Mouse (Mus musculus) forebrain, embryonic 12.5 days (tissue): ENCODE data around the gene Elfn1. TPM values are rescaled to one million over a fixed set of nuclear protein-coding genes. Genes with fewer than 3 reads are reported as not detected.

ENCODE experiments used
- ATAC-seq: fragments of 200-750 bp; cut with Nextera tagmentation; 2 replicates; pipeline ENCODE4 v1.8.0; 2017; ENCODE audit warnings: moderate TSS enrichment; ENCODE audit not compliant: low FRiP score
- H3K27ac ChIP-seq: fragments of 300-500 bp; sonication (generic); 2 replicates; pipeline ENCODE4 v1.5.1; 2016; ENCODE audit warnings: mild to moderate bottlenecking
- H3K27me3 ChIP-seq: fragments of 300-500 bp; sonication (generic); 2 replicates; pipeline ENCODE4 v1.6.1; 2016; ENCODE audit warnings: mild to moderate bottlenecking
- H3K36me3 ChIP-seq: fragments of 300-500 bp; sonication (generic); replicated peaks from 2 replicates; pipeline ENCODE4 v1.6.1; 2016; ENCODE audit warnings: mild to moderate bottlenecking
- H3K4me1 ChIP-seq: fragments of 300-500 bp; sonication (generic); 2 replicates; pipeline ENCODE4 v1.6.1; 2016
- H3K4me2 ChIP-seq: fragments of 300-500 bp; sonication (generic); 2 replicates; pipeline ENCODE4 v1.6.1; 2016; ENCODE audit warnings: mild to moderate bottlenecking, moderate library complexity
- H3K4me3 ChIP-seq: fragments of 300-500 bp; sonication (generic); replicated peaks from 2 replicates; pipeline ENCODE4 v1.5.1; 2016; ENCODE audit warnings: mild to moderate bottlenecking
- H3K9ac ChIP-seq: fragments of 300-500 bp; sonication (generic); 2 replicates; pipeline ENCODE4 v1.6.1; 2016; ENCODE audit warnings: mild to moderate bottlenecking
- H3K9me3 ChIP-seq: fragments of 300-500 bp; sonication (generic); 2 replicates; pipeline ENCODE4 v1.6.1; 2016
- WGBS: fragments of 180-500 bp; shearing (Covaris S2); methylation state at CpG from one replicate; pipeline ENCODE4 v1.1.7; 2016; 5-methylcytosine and 5-hydroxymethylcytosine counted together
- polyA plus RNA-seq: library from polyadenylated mRNA; unstranded; fragments of >200 nt; fragmentation: Nextera tagmentation; extraction: Ambion mirVana; gene quantifications from 2 replicates; pipeline ENCODE4 v1.2.1, GENCODE M21; 2016

Elfn1 gene
- polyA plus RNA-seq, 1 experiment from 2014 or later: 0.88 TPM

DNA sequence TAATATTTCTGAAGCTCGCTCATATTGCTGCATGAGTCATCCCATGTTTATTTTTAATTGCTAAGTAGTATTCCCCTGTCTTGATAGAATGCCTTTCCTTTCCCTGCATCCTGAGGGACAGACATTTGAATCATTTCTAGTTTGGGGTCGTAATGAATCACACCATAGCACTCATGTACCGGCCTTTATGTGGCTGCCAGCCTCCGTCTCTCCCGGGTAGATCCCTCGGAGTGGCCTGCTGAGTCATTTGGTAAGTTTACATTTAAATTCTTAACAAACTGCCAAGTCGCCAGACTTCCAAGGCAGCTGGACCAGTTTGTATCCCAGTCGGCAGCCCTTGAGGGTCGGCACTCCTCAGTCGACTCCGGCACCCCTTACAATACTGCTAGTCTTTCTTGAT lies 13.9 kb downstream of the Elfn1 start:
- no peak overlapping the region for H3K9ac ChIP-seq
- no peak overlapping the region for H3K4me3 ChIP-seq
- no peaks in the 10 kb centered on the region for H3K4me1 ChIP-seq
- 0 out of 2 replicates have a peak, but pooled peaks cover 3% of the 10 kb centered on the region for H3K9me3 ChIP-seq
- H3K27ac ChIP-seq: no peak overlapping the region
- 78% methylated on average over 11 of the region's 11 CpGs for WGBS
- H3K4me2 ChIP-seq: no peak overlapping the region
- no peaks in the 10 kb centered on the region for H3K36me3 ChIP-seq
- no peak for ATAC-seq
- H3K27me3 ChIP-seq: peaks cover 30% of the 10 kb centered on the region

GRCm38 (mm10) chr5:139923867-139924266 lies 16.1 kb downstream of the Elfn1 start:
- 91% methylated on average over 8 of the region's 8 CpGs for WGBS

DNA sequence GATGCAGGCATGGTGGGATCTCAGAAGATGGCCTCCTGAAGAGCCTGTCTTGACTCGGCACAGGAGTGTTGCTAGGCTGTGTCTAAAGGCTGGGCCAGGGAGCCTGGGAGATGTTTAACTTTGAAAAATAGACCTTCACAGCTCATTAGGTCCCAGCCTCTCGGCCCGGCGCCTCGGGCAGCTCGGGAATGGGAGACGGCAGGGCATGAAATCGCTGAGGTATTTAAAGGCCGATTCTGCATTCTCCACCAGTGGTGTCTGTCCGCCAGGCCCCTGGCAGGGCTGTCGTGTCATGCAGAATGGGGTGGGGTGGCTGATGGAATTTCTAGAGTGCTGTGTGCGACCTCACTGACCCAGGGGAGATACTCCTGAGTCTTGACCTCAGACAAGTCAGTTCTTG lies 22.4 kb downstream of the Elfn1 start:
- no peak overlapping the region for H3K4me2 ChIP-seq
- no peak for ATAC-seq
- no peak overlapping the region for H3K9ac ChIP-seq
- H3K9me3 ChIP-seq: no peaks in the 10 kb centered on the region
- H3K4me3 ChIP-seq: no peak overlapping the region
- peaks cover 27% of the 10 kb centered on the region for H3K4me1 ChIP-seq
- H3K27ac ChIP-seq: no peak overlapping the region
- WGBS: 67% methylated on average over 12 of the region's 12 CpGs
- H3K27me3 ChIP-seq: peaks cover 31% of the 10 kb centered on the region
- no peaks in the 10 kb centered on the region for H3K36me3 ChIP-seq

More at GRCm38 (mm10) chr5:139923867-139924266, 16.1 kb downstream of the Elfn1 start:
- no peak overlapping the region for H3K4me3 ChIP-seq
- peaks cover 25% of the 10 kb centered on the region for H3K27me3 ChIP-seq
- no peak overlapping the region for H3K9ac ChIP-seq
- H3K9me3 ChIP-seq: 0 out of 2 replicates have a peak, but pooled peaks cover 3% of the 10 kb centered on the region
- no peaks in the 10 kb centered on the region for H3K36me3 ChIP-seq
- H3K4me1 ChIP-seq: no peaks in the 10 kb centered on the region
- ATAC-seq: no peak
- H3K27ac ChIP-seq: no peak overlapping the region
- H3K4me2 ChIP-seq: no peak overlapping the region

GRCm38 (mm10) chr5:139930927-139931351 lies 23.2 kb downstream of the Elfn1 start:
- H3K9me3 ChIP-seq: no peaks in the 10 kb centered on the region
- H3K4me2 ChIP-seq: peak overlapping the region; percentile 36
- no peak overlapping the region for H3K27ac ChIP-seq
- no peak overlapping the region for H3K9ac ChIP-seq
- ATAC-seq: no peak
- peaks cover 31% of the 10 kb centered on the region for H3K27me3 ChIP-seq
- H3K4me1 ChIP-seq: peaks cover 27% of the 10 kb centered on the region
- 0 out of 2 replicates have a peak overlapping the region, but pooled peaks have one; percentile 5 for H3K4me3 ChIP-seq
- WGBS: 5% methylated on average over 11 of the region's 12 CpGs
- no peaks in the 10 kb centered on the region for H3K36me3 ChIP-seq

- H3K27ac ChIP-seq: 0 out of 2 replicates have a peak overlapping the region, but pooled peaks have one; percentile 26
- H3K4me3 ChIP-seq: no peak overlapping the region
- WGBS: 35% methylated on average over 15 of the region's 15 CpGs
Observed at GRCm38 (mm10) chr5:139931947-139932540, 24.3 kb downstream of the Elfn1 start.

GRCm38 (mm10) chr5:139932595-139933271 lies 25.0 kb downstream of the Elfn1 start:
- peak; percentile 87 for ATAC-seq
- H3K9ac ChIP-seq: no peak overlapping the region
- no peaks in the 10 kb centered on the region for H3K9me3 ChIP-seq

More at GRCm38 (mm10) chr5:139931947-139932540, 24.3 kb downstream of the Elfn1 start:
- Histone ChIP-seq H3K9me3 (no peaks in the 10 kb centered on the region), H3K4me1 (peaks cover 27% of the 10 kb centered on the region), H3K27me3 (peaks cover 26% of the 10 kb centered on the region), H3K9ac (no peak overlapping the region), H3K4me2 (peak overlapping the region; percentile 30), H3K36me3 (no peaks in the 10 kb centered on the region)
- peak; percentile 79 for ATAC-seq

GRCm38 (mm10) chr5:139933476-139933875 lies 25.7 kb downstream of the Elfn1 start:
- Histone ChIP-seq H3K9ac (no peak overlapping the region), H3K27ac (no peak overlapping the region), H3K4me3 (no peak overlapping the region), H3K4me2 (no peak overlapping the region), H3K4me1 (peaks cover 27% of the 10 kb centered on the region), H3K36me3 (no peaks in the 10 kb centered on the region), H3K27me3 (peaks cover 22% of the 10 kb centered on the region), H3K9me3 (no peaks in the 10 kb centered on the region)
- ATAC-seq: no peak
- 52% methylated on average over 7 of the region's 7 CpGs for WGBS

More at GRCm38 (mm10) chr5:139932595-139933271, 25.0 kb downstream of the Elfn1 start:
- Histone ChIP-seq H3K4me2 (peak overlapping the region; percentile 30), H3K27me3 (peaks cover 22% of the 10 kb centered on the region), H3K27ac (0 out of 2 replicates have a peak overlapping the region, but pooled peaks have one; percentile 26), H3K4me1 (peaks cover 27% of the 10 kb centered on the region), H3K36me3 (no peaks in the 10 kb centered on the region), H3K4me3 (no peak overlapping the region)
- WGBS: 37% methylated on average over 13 of the region's 13 CpGs

DNA sequence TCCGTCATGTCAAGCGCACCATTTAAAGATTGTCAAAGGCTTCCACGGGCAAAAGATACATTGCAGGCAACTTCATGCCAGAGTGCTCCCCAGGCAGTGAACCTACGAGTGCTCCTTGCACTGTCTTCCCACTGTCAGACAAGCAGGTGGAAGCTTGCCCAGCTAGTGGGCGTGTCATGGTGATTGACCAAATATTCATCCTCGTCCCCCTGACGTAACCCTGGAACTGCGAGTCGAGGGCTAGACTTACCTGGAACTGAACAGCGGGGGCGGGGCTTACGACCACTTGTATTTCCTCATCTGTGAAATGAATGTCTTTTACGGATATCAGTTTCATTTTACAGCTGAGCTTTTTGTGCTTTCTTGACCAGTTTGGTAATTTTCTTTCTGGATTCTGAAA lies 28.7 kb downstream of the Elfn1 start:
- Histone ChIP-seq H3K27me3 (peaks cover 20% of the 10 kb centered on the region), H3K27ac (no peak overlapping the region), H3K9ac (no peak overlapping the region), H3K4me1 (peaks cover 17% of the 10 kb centered on the region), H3K36me3 (no peaks in the 10 kb centered on the region), H3K4me3 (no peak overlapping the region), H3K9me3 (no peaks in the 10 kb centered on the region), H3K4me2 (no peak overlapping the region)
- no peak for ATAC-seq
- WGBS: 86% methylated on average over 13 of the region's 13 CpGs

DNA sequence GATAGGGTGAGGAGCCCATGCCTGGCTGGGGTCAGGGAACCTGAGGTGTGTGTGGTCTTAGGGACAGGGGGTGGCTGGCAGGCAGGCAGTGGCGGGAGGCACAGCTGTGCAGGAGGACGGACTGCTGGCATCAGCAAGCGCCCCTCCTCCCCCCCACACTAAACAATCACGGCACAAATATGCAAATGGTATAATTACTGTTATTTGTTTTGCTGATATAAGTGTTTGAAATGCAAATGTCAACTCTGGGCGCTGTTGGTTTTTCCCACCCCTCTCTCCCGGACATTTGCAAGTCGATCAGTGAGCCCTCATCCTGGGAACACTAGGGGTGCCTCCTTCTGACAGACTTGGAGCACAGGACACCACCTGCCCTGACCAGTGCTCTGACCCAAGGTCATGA lies 37.0 kb downstream of the Elfn1 start:
- Histone ChIP-seq H3K36me3 (no peaks in the 10 kb centered on the region), H3K27ac (no peak overlapping the region), H3K27me3 (peaks cover 9% of the 10 kb centered on the region; the same call in 1 of the 2 replicates), H3K4me1 (peaks cover 21% of the 10 kb centered on the region), H3K4me2 (no peak overlapping the region), H3K4me3 (no peak overlapping the region), H3K9ac (no peak overlapping the region), H3K9me3 (no peaks in the 10 kb centered on the region)
- ATAC-seq: peak; percentile 57; the same call in 1 of the 2 replicates
- WGBS: 50% methylated on average over 7 of the region's 7 CpGs

DNA sequence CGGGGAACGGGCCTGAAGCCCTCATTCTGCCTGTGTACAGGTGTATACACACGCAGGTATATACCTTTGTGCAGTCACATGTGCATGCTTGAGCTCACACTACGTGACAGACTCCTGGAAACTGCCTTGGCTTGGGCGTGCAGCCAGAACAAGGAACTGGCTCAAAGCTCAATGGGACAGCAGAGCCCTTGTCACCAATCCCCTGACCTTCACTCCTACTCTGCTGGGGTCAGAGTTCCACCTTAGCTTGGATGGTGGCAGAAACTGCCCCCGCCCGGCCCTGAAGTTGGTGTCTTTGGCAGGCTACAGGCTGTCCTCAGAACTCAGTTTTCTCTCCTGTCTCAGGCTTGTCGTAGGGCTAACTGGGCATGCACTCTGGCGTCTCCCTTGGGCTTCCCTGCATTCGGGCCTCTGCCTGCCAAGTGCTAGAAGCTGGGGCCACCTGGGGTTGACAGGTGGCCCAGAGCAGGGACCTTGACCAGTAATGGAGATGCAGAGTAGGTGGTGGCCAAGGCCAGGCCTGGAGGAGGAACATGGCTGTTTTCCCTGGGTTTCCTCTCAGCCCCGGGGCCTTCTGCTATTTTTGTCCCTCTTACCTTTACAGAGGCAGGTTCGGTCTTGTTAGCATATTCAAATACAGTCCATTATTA lies 38.1 kb downstream of the Elfn1 start:
- Histone ChIP-seq H3K4me1 (peaks cover 27% of the 10 kb centered on the region), H3K9ac (no peak overlapping the region)
- WGBS: 74% methylated on average over 12 of the region's 12 CpGs

DNA sequence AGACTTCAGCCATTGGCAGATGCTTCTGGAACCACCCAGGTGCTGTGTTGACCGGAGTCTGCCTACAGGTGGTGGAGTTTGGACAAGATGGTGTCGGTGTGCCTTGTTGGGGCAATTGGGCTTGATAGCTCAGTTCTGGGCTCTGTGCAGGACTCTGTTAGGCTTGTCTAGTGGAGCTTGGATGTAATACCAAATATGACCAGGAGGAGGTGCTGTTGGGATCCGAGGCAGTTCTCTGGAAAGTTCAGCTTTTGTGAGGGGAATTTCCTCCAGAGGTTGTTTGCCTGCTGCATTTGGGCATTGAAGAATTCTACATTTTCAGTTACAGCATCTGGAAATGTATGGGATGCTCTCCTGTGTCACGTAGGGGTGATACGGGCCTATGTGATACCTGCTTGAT lies 39.7 kb downstream of the Elfn1 start:
- Histone ChIP-seq H3K27ac (no peak overlapping the region), H3K4me3 (no peak overlapping the region), H3K27me3 (peaks cover 9% of the 10 kb centered on the region; the same call in 1 of the 2 replicates), H3K36me3 (no peaks in the 10 kb centered on the region), H3K4me1 (peaks cover 31% of the 10 kb centered on the region), H3K4me2 (no peak overlapping the region), H3K9me3 (no peaks in the 10 kb centered on the region), H3K9ac (no peak overlapping the region)
- no peak for ATAC-seq
- WGBS: 92% methylated on average over 5 of the region's 5 CpGs

More for the DNA sequence above, 38.1 kb downstream of the Elfn1 start:
- peaks cover 9% of the 10 kb centered on the region; the same call in 1 of the 2 replicates for H3K27me3 ChIP-seq
- no peaks in the 10 kb centered on the region for H3K36me3 ChIP-seq
- H3K4me3 ChIP-seq: no peak overlapping the region
- H3K9me3 ChIP-seq: no peaks in the 10 kb centered on the region
- ATAC-seq: no peak
- no peak overlapping the region for H3K4me2 ChIP-seq
- no peak overlapping the region for H3K27ac ChIP-seq

GRCm38 (mm10) chr5:139948552-139948951 lies 40.8 kb downstream of the Elfn1 start:
- Histone ChIP-seq H3K27ac (no peak overlapping the region), H3K4me3 (no peak overlapping the region), H3K4me1 (peaks cover 31% of the 10 kb centered on the region), H3K9ac (no peak overlapping the region), H3K9me3 (no peaks in the 10 kb centered on the region), H3K4me2 (no peak overlapping the region), H3K36me3 (no peaks in the 10 kb centered on the region), H3K27me3 (peaks cover 9% of the 10 kb centered on the region; the same call in 1 of the 2 replicates)
- 89% methylated on average over 4 of the region's 4 CpGs for WGBS
- ATAC-seq: no peak
